ENCODE assay signal across 23 mouse cellular contexts in the genomic region with DNA sequence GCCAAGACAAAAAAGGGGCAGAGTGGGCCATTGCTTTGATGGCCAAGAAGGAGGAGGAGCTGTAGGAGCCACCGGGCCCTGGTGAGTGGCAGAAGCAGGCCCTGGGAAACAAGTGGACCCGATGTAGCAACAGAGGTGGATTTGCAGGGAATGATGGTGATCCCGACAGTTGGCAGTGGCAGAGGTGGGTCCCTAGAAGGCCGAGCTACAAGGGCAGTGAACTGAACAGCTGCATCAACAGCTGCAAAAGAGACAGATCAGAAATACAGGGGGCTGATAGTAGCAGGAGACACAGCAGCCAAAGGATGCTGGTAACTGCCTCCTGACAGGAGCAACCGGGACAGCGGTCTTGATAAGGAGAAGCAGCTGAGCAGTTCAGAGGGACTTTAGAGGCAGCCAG.
A peak's percentile ranks its signal among the peaks of the same experiment; 100 is the strongest.
DNase-seq lines count a peak whose midpoint lies in the region; ATAC-seq and TF ChIP-seq lines count a peak whose summit lies in the region.
"Had no signal": no experiment of that assay in that cellular context is flagged by ENCODE, and none has a peak within 500 bp of the region (broad histone marks: within the 10 kb centered on the region; RNA-seq: fewer than 3 reads in every experiment).

No protein-coding gene starts in this region.

- intact Hi-C loops in gastrocnemius, postnatal 14 days (cut with DNase I; ENCODE audit: low total_unique reads), result no loop called here
- intact Hi-C loops in gastrocnemius, adult 2 months (cut with DNase I), result no loop called here

- H3K4me1 ChIP-seq in limb, embryonic 10.5 days, result no peaks in the 10 kb centered on the region
- H3K4me1 ChIP-seq in limb, embryonic 15.5 days, result no peaks in the 10 kb centered on the region
- no peaks in the 10 kb centered on the region for H3K4me1 ChIP-seq in midbrain, embryonic 11.5 days (ENCODE audit: control insufficient read depth, insufficient read depth, low read length)
- H3K4me1 ChIP-seq: forebrain, embryonic 15.5 days; hindbrain, embryonic 12.5 days had no signal

- H3K27ac ChIP-seq in gastrocnemius, adult 2 months, result no peak overlapping the region
- H3K27ac ChIP-seq in limb, embryonic 10.5 days, result peak overlapping the region; percentile 9; the same call in 1 of the 2 replicates
- no peak overlapping the region for H3K27ac ChIP-seq in limb, embryonic 15.5 days
- no peak overlapping the region for H3K27ac ChIP-seq in midbrain, embryonic 11.5 days (ENCODE audit: low read depth, low read length)
- H3K27ac ChIP-seq: forebrain, embryonic 15.5 days; heart, adult 2 months; heart, embryonic 13.5 days; hindbrain, embryonic 12.5 days had no signal

- H3K4me2 ChIP-seq in limb, embryonic 15.5 days, result no peak overlapping the region
- no peak overlapping the region for H3K4me2 ChIP-seq in midbrain, embryonic 11.5 days
- H3K4me2 ChIP-seq: forebrain, embryonic 15.5 days; heart, embryonic 13.5 days; hindbrain, embryonic 12.5 days had no signal

- H3K27me3 ChIP-seq in C2C12 (ENCODE audit: control insufficient read depth, insufficient read depth, insufficient read length), result no peaks in the 10 kb centered on the region
- H3K27me3 ChIP-seq in limb, embryonic 10.5 days (ENCODE audit: low read depth, poor library complexity, severe bottlenecking), result no peaks in the 10 kb centered on the region
- no peaks in the 10 kb centered on the region for H3K27me3 ChIP-seq in limb, embryonic 15.5 days
- H3K27me3 ChIP-seq in midbrain, embryonic 11.5 days (ENCODE audit: control insufficient read depth, insufficient read depth, low read length), result no peaks in the 10 kb centered on the region
- H3K27me3 ChIP-seq: CH12.LX; forebrain, embryonic 15.5 days; heart, embryonic 13.5 days; hindbrain, embryonic 12.5 days; Patski had no signal

- no peak overlapping the region for H3K4me3 ChIP-seq in gastrocnemius, adult 2 months
- H3K4me3 ChIP-seq in C2C12 (ENCODE audit: insufficient read depth, poor library complexity, severe bottlenecking), result no peak overlapping the region
- no peak overlapping the region for H3K4me3 ChIP-seq in limb, embryonic 10.5 days
- no peak overlapping the region for H3K4me3 ChIP-seq in limb, embryonic 15.5 days
- no peak overlapping the region for H3K4me3 ChIP-seq in midbrain, embryonic 11.5 days (ENCODE audit: low read depth, low read length)
- H3K4me3 ChIP-seq: forebrain, embryonic 15.5 days; heart, adult 2 months; heart, embryonic 13.5 days; hindbrain, embryonic 12.5 days had no signal

- H3K9ac ChIP-seq in limb, embryonic 15.5 days, result no peak overlapping the region
- no peak overlapping the region for H3K9ac ChIP-seq in midbrain, embryonic 11.5 days (ENCODE audit: low read length)
- H3K9ac ChIP-seq: forebrain, embryonic 15.5 days; heart, embryonic 13.5 days; hindbrain, embryonic 12.5 days had no signal

- TF ChIP-seq CTCF in gastrocnemius, adult 2 months (IDR thresholded peaks at IDR 0.05), result no peak
- TF ChIP-seq CTCF in C2C12 (IDR thresholded peaks at IDR 0.05; ENCODE audit: control insufficient read depth, insufficient read depth, insufficient read length), result no peak

- H3K36me3 ChIP-seq in C2C12 (ENCODE audit: control insufficient read depth, insufficient read depth), result no peaks in the 10 kb centered on the region
- no peaks in the 10 kb centered on the region for H3K36me3 ChIP-seq in limb, embryonic 10.5 days
- H3K36me3 ChIP-seq in limb, embryonic 15.5 days, result no peaks in the 10 kb centered on the region
- H3K36me3 ChIP-seq in midbrain, embryonic 11.5 days (ENCODE audit: control insufficient read depth, insufficient read depth, low read length), result no peaks in the 10 kb centered on the region
- H3K36me3 ChIP-seq: forebrain, embryonic 15.5 days; heart, embryonic 13.5 days; hindbrain, embryonic 12.5 days had no signal

- no peak overlapping the region for H3ac ChIP-seq in C2C12 (ENCODE audit: control insufficient read depth, insufficient read length, low read depth)

- 71% methylated on average over 6 of the region's 6 CpGs for WGBS in limb, embryonic 10.5 days
- WGBS in limb, embryonic 15.5 days, result 61% methylated on average over 6 of the region's 6 CpGs
- WGBS in midbrain, embryonic 11.5 days, result 80% methylated on average over 6 of the region's 6 CpGs

- no peaks in the 10 kb centered on the region for H3K79me3 ChIP-seq in C2C12 (ENCODE audit: low read depth)

- H3K9me3 ChIP-seq in limb, embryonic 10.5 days (replicated peaks), result no peaks in the 10 kb centered on the region
- no peaks in the 10 kb centered on the region for H3K9me3 ChIP-seq in limb, embryonic 15.5 days
- no peaks in the 10 kb centered on the region for H3K9me3 ChIP-seq in midbrain, embryonic 11.5 days (ENCODE audit: control insufficient read depth, low read length)
- H3K9me3 ChIP-seq: forebrain, embryonic 15.5 days; heart, embryonic 13.5 days; hindbrain, embryonic 12.5 days had no signal

- peak; percentile 21 for DNase-seq in gastrocnemius, postnatal 14 days
- DNase-seq in gastrocnemius, adult 2 months, result no peak
- no peak for DNase-seq in limb, embryonic 10.5 days (ENCODE audit: low spot score)
- no peak for DNase-seq in layer of hippocampus, postnatal 36 days
- no peak for DNase-seq in yolk sac, embryonic 10.5 days (ENCODE audit: low spot score)
- DNase-seq in midbrain, embryonic 11.5 days (ENCODE audit: low spot score, missing footprints), result no peak
- DNase-seq: adrenal gland, postnatal 25 days; cerebellum, adult 18-20 months; cerebellum, adult 9-11 months; cerebellum, postnatal 36 days; heart, adult 2 months; heart, postnatal 10 days; heart, postnatal 4 days had no signal

- peak; percentile 40; the same call in 1 of the 2 replicates for ATAC-seq in limb, embryonic 15.5 days (ENCODE audit: insufficient number of reproducible peaks, low FRiP score, low TSS enrichment, low read depth)
- ATAC-seq in midbrain, embryonic 11.5 days (ENCODE audit: low FRiP score), result no peak
- ATAC-seq: activated CD4-positive, CD25-positive, alpha-beta regulatory T cell, adult 4 months; forebrain, embryonic 15.5 days; hindbrain, embryonic 16.5 days; inflammation-experienced regulatory T-cells, adult 6 months; Patski had no signal

- no peaks in the 10 kb centered on the region for H3K79me2 ChIP-seq in C2C12 (ENCODE audit: control insufficient read depth, insufficient read depth)

TF ChIP-seq in C2C12, 6 proteins besides CTCF, POLR2A, EP300 and RAD21:
- TF ChIP-seq FOSL1 (IDR thresholded peaks at IDR 0.05; ENCODE audit: insufficient read depth, low read length, poor library complexity, severe bottlenecking) (no peak), MYOD1 (IDR thresholded peaks at IDR 0.05; ENCODE audit: control insufficient read depth, insufficient read length, low read depth) (peak; percentile 92)
